Mouse (Mus musculus) bone marrow macrophage, adult 2 months (primary cell): Measurements from ENCODE around the gene Mybph.

Source experiments
- CTCF ChIP-seq: IDR thresholded peaks from 2 replicates; pipeline ENCODE4 v1.5.1; 2012; ENCODE audit warnings: low read depth, mild to moderate bottlenecking, low read length, moderate library complexity
- POLR2A ChIP-seq: IDR thresholded peaks from 2 replicates; pipeline ENCODE4 v1.6.1; 2012; ENCODE audit warnings: mild to moderate bottlenecking, low read depth, low read length, borderline replicate concordance

DNA sequence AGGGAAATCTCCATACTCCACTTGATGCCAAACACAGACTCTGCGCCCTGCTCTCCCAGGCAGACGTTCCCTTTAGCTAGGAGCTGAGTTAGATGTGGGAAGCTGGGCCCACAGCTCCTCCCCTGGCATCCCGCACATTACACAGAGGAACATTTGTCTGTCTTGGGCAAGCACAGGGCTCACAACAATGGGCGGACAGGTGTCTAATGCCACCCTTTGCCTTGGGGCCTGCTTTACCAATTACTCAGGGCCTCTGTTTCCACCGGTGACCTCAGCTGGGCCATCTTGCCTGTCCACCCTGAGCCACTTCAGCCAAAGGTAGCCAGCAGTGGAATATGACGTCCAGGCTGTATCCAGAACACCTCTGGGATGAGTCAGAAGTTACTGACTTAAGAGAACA lies 31.8 kb upstream of the Mybph start:
- TF ChIP-seq CTCF (no peak), POLR2A (no peak)
